Mouse (Mus musculus) midbrain, postnatal 0 days (tissue): ENCODE results near the gene Uhrf1bp1l. TPM values are rescaled to one million over a fixed set of nuclear protein-coding genes. Genes with fewer than 3 reads are reported as not detected.

Source experiments
- ATAC-seq: fragments of 200-750 bp; cut with Nextera tagmentation; 2 replicates; pipeline ENCODE4 v1.8.0; 2017; ENCODE audit warnings: moderate number of reproducible peaks, mild to moderate bottlenecking, moderate TSS enrichment, moderate library complexity; ENCODE audit not compliant: low FRiP score
- DNase-seq: peaks from one replicate; pipeline ENCODE4 v3.0.0-alpha.2; 2015; ENCODE audit warnings: low spot score
- H3K27ac ChIP-seq: fragments of 300-500 bp; sonication (generic); 2 replicates; pipeline ENCODE4 v1.5.1; 2014; ENCODE audit warnings: low read depth, mild to moderate bottlenecking, low read length, mixed read lengths
- H3K27me3 ChIP-seq: fragments of 300-500 bp; sonication (generic); 2 replicates; pipeline ENCODE4 v1.6.1; 2014; ENCODE audit warnings: low read length, control low read depth, mixed read lengths; ENCODE audit not compliant: insufficient read depth
- H3K36me3 ChIP-seq: fragments of 300-500 bp; sonication (generic); 2 replicates; pipeline ENCODE4 v1.6.1; 2014; ENCODE audit warnings: low read length, control low read depth, mixed read lengths; ENCODE audit not compliant: insufficient read depth
- H3K4me1 ChIP-seq: fragments of 300-500 bp; sonication (generic); 2 replicates; pipeline ENCODE4 v1.6.1; 2014; ENCODE audit warnings: mild to moderate bottlenecking, control low read depth, antibody characterized with exemption, low read length, mixed read lengths; ENCODE audit not compliant: insufficient read depth
- H3K4me2 ChIP-seq: fragments of 300-500 bp; sonication (generic); 2 replicates; pipeline ENCODE4 v1.6.1; 2014; ENCODE audit warnings: low read depth, mild to moderate bottlenecking, low read length, mixed read lengths; ENCODE audit not compliant: poor library complexity, severe bottlenecking
- H3K4me3 ChIP-seq: fragments of 300-500 bp; sonication (generic); 2 replicates; pipeline ENCODE4 v1.5.1; 2014; ENCODE audit warnings: low read depth, mild to moderate bottlenecking, low read length, moderate library complexity
- H3K9ac ChIP-seq: fragments of 300-500 bp; sonication (generic); replicated peaks from 2 replicates; pipeline ENCODE4 v1.6.1; 2014; ENCODE audit warnings: mild to moderate bottlenecking, low read length, moderate library complexity, mixed read lengths; ENCODE audit not compliant: poor library complexity, severe bottlenecking
- H3K9me3 ChIP-seq: fragments of 300-500 bp; sonication (generic); 2 replicates; pipeline ENCODE4 v1.6.1; 2016; ENCODE audit warnings: low read length, control low read depth
- CTCF ChIP-seq: IDR thresholded peaks from 2 replicates; pipeline ENCODE4 v1.5.1; 2016; ENCODE audit warnings: antibody characterized with exemption, mild to moderate bottlenecking
- WGBS: fragments of 180-500 bp; shearing (Covaris S2); extraction: QIAGEN DNeasy Blood & Tissue Kit; methylation state at CpG from one replicate; pipeline ENCODE4 v1.1.7; 2014; 5-methylcytosine and 5-hydroxymethylcytosine counted together
- polyA plus RNA-seq: library from polyadenylated mRNA; unstranded; fragments of >200 nt; fragmentation: Nextera tagmentation; extraction: Ambion mirVana; gene quantifications from 2 replicates; pipeline ENCODE4 v1.2.1, GENCODE M21; 2015
- total RNA-seq: library from RNA; depleted of rRNA; stranded (reverse); fragments of >200 nt; gene quantifications from 2 replicates; pipeline ENCODE4 v1.2.3, GENCODE M21; 2014

The Uhrf1bp1l gene
- total and polyA plus RNA-seq, 2 experiments from 2014 or later = 32.3 to 33.8 TPM

GRCm38 (mm10) chr10:89765790-89766714 lies 21.3 kb downstream of the Uhrf1bp1l start:
- WGBS = 93% methylated on average over 11 of the region's 11 CpGs

GRCm38 (mm10) chr10:89768352-89769020 lies 23.7 kb downstream of the Uhrf1bp1l start:
- Histone ChIP-seq H3K9me3 (no peaks in the 10 kb centered on the region), H3K27ac (no peak overlapping the region), H3K27me3 (no peaks in the 10 kb centered on the region), H3K36me3 (no peaks in the 10 kb centered on the region), H3K4me3 (no peak overlapping the region), H3K4me1 (no peaks in the 10 kb centered on the region), H3K9ac (no peak overlapping the region), H3K4me2 (no peak overlapping the region)
- ATAC-seq (no peak), DNase-seq (no peak)
- WGBS = 87% methylated on average over 7 of the region's 7 CpGs
- no peak for TF ChIP-seq CTCF

More at GRCm38 (mm10) chr10:89765790-89766714, 21.3 kb downstream of the Uhrf1bp1l start:
- no peak for TF ChIP-seq CTCF
- H3K27ac ChIP-seq = no peak overlapping the region
- H3K9ac ChIP-seq = no peak overlapping the region
- no peaks in the 10 kb centered on the region for H3K36me3 ChIP-seq
- no peak overlapping the region for H3K4me2 ChIP-seq
- H3K4me3 ChIP-seq = no peak overlapping the region
- H3K4me1 ChIP-seq = no peaks in the 10 kb centered on the region
- H3K9me3 ChIP-seq = no peaks in the 10 kb centered on the region
- no peak for ATAC-seq
- no peak for DNase-seq
- H3K27me3 ChIP-seq = no peaks in the 10 kb centered on the region

- no peaks in the 10 kb centered on the region for H3K4me1 ChIP-seq
- H3K4me3 ChIP-seq = no peak overlapping the region
- H3K27me3 ChIP-seq = no peaks in the 10 kb centered on the region
- 86% methylated on average over 4 of the region's 4 CpGs for WGBS
- TF ChIP-seq CTCF = no peak
- no peak overlapping the region for H3K9ac ChIP-seq
- ATAC-seq = no peak
- H3K4me2 ChIP-seq = no peak overlapping the region
- H3K27ac ChIP-seq = no peak overlapping the region
- H3K9me3 ChIP-seq = no peaks in the 10 kb centered on the region
- H3K36me3 ChIP-seq = no peaks in the 10 kb centered on the region
- no peak for DNase-seq
Observed at GRCm38 (mm10) chr10:89769096-89769495, 24.3 kb downstream of the Uhrf1bp1l start.

- no peak for DNase-seq
- H3K27me3 ChIP-seq = no peaks in the 10 kb centered on the region
- no peak overlapping the region for H3K9ac ChIP-seq
- H3K36me3 ChIP-seq = no peaks in the 10 kb centered on the region
- H3K27ac ChIP-seq = no peak overlapping the region
- no peak overlapping the region for H3K4me3 ChIP-seq
- no peaks in the 10 kb centered on the region for H3K4me1 ChIP-seq
- no peak for TF ChIP-seq CTCF
- no peak for ATAC-seq
- H3K4me2 ChIP-seq = no peak overlapping the region
- WGBS = 67% methylated on average over 2 of the region's 2 CpGs
- no peaks in the 10 kb centered on the region for H3K9me3 ChIP-seq
Observed at GRCm38 (mm10) chr10:89771894-89772293, 27.1 kb downstream of the Uhrf1bp1l start.

GRCm38 (mm10) chr10:89776029-89776428 lies 31.2 kb downstream of the Uhrf1bp1l start:
- WGBS = 92% methylated on average over 6 of the region's 6 CpGs
- Histone ChIP-seq H3K36me3 (peaks cover 7% of the 10 kb centered on the region; the same call in 1 of the 2 replicates), H3K4me1 (no peaks in the 10 kb centered on the region), H3K27ac (no peak overlapping the region), H3K4me3 (no peak overlapping the region), H3K9me3 (no peaks in the 10 kb centered on the region), H3K27me3 (no peaks in the 10 kb centered on the region), H3K9ac (no peak overlapping the region), H3K4me2 (no peak overlapping the region)
- no peak for ATAC-seq
- no peak for DNase-seq
- TF ChIP-seq CTCF = no peak

GRCm38 (mm10) chr10:89791870-89792269 lies 47.1 kb downstream of the Uhrf1bp1l start:
- H3K9me3 ChIP-seq = no peaks in the 10 kb centered on the region
- no peak overlapping the region for H3K4me3 ChIP-seq
- peaks cover 7% of the 10 kb centered on the region; the same call in 1 of the 2 replicates for H3K36me3 ChIP-seq
- no peak overlapping the region for H3K9ac ChIP-seq
- no peak overlapping the region for H3K4me2 ChIP-seq
- no peaks in the 10 kb centered on the region for H3K27me3 ChIP-seq
- 96% methylated on average over 4 of the region's 4 CpGs for WGBS
- no peak for TF ChIP-seq CTCF
- no peak overlapping the region for H3K27ac ChIP-seq
- ATAC-seq (no peak), DNase-seq (no peak)
- H3K4me1 ChIP-seq = no peaks in the 10 kb centered on the region
